Mouse (Mus musculus): Measurements from ENCODE around the gene Cyp51.
"Not testable (repeated sequence)": the region's sequence is repeated elsewhere in the genome, so short reads cannot be mapped to it uniquely, and the experiment has no call there.

Gene Cyp51

DNA sequence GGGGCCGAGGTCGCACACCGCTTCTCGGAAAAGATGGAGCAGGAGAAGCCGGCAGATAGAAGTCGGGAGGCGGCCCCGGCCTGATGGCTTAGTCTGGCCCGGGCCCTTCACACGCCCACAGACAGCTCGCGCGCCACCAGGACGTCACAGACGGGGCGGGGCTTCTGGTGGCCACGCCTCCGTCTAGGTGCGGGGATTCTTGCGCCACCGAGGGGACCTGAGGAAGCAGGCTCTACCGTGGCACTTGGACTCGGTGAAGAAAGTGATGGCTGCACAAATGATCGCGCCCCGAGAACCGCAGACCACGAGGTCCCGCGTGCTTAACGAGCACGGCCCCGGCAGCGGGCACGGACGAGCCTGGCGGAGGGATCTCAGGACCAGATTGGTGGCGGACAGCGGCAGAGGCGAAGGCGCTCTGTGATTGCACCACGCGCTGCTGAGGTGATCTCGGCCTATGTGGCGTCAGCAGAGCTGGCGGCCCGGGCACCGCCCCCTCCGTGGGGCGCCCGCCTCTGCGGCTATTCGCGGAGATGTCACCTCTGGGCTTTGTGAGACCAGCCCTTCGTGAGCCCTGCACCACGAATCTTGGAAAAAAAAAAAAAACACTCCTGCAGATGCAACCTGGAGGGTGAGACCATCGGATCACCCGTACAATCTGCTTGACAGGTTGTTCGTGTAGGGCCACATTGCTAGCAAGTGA lies at the start of gene Cyp51:
Cyp51 (minus strand) TSS at position 406 of the 700 bp plus-strand sequence.
- peak; percentile 93 to 95 for DNase-seq

GRCm38 (mm10) chr5:4112570-4113098 lies 8.1 kb upstream of the Cyp51 start:
- DNase-seq: no peak

- not testable (repeated sequence) for DNase-seq
These were observed 2.5 kb upstream of the Cyp51 start for GRCm38 (mm10) chr5:4107056-4107455.

DNA sequence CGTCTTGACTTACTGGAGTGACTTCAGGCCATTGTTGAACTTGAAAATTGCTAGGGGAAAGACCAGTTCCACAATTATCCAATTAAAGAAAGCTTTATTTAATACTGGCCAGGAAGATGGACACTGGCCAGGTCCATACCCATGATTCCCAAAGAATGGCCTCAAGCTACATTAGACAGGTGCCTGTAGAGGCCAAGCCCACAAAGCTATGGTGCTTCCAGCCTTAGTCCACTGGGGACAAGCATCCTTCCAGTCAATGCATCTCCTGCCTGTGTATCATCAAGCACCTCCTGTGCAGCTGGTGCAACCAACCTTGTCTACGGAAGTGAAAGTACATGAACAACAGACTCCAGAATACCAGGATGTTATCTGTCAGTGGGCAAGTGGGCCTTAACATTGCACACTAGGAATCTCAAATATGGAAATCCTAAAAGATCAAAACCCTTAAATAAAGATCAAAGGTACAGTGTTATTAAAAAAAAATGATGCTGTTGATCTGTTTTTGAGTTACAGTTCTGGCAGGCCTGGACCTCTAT lies 1.2 kb upstream of the Cyp51 start:
- DNase-seq: peak; percentile 20 to 24

DNA sequence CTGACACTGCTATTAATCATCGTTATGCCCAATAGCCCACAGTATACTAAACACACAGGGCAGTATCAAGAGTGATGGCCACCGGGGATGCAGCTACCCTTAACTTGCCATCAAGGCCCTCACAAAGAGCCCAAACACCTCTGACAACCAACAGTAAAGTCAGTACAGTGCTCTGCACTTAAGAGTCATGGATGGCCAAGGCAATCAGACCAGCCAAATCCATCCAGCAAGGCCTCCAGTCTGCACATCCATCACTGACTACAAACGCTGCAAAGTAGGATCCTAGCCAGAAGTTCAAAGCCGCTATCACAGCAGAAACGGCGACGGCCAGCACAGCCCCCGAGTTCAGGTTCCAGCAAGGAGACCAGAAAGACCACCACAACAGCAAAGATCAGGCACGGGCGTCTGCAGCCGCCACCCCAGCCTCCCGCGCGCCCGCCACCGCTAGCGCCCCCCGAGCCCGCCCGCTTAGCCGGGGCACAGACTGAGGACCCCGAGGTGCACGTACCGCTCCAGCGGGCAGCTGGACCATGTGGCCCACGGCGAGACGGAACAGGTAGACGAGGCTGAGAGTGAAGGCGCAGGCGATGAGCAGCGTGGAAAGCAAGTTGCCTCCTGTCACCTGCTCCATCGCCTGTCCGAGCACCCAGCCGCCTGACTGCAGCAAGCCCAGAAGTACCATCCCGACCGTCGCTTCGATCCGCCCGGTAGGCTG lies 763 bp downstream of the Cyp51 start:
- no peak for DNase-seq

GRCm38 (mm10) chr5:4101770-4102169 lies 2.8 kb downstream of the Cyp51 start:
- DNase-seq: no peak

DNA sequence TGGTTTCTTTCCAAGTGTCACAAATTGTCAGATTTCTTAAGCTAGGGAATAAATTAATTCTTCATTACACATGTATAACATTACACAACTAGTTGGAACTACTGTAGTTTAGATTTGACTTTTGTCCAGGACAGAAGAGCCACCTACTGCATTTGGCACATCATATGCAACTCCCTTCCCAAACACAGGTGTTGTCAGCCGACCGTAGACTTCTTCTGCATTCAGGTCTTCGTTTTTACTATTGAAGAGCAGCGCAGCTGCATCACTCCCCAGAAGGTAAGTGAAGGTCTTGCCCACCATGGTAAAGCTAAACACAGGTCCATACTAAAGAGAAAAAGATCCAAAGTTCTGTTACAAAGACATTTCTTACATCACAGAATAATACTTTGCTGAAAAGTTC lies 3.5 kb downstream of the Cyp51 start:
- DNase-seq: no peak

DNA sequence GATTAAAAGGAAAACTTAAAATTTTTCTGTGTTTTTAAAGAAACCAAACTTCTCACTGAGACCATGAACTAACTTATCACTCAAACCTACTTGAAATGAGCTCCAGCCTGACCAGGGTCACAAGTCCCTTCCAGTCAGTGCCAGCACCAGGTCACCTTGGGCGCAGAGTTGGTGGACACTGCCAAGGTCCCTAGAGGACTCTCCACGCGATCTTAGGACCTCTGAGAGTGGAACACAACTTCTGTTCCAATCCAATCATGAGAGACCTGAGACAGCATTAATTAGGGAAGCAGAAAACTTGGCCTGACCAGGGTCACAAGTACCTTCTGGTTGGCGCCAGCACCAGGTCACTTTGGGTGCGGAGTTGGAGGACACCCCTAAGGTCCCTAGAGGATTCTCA lies 10.1 kb downstream of the Cyp51 start:
- DNase-seq: no peak

GRCm38 (mm10) chr5:4088190-4088589 lies 16.4 kb downstream of the Cyp51 start:
- DNase-seq: no peak

DNA sequence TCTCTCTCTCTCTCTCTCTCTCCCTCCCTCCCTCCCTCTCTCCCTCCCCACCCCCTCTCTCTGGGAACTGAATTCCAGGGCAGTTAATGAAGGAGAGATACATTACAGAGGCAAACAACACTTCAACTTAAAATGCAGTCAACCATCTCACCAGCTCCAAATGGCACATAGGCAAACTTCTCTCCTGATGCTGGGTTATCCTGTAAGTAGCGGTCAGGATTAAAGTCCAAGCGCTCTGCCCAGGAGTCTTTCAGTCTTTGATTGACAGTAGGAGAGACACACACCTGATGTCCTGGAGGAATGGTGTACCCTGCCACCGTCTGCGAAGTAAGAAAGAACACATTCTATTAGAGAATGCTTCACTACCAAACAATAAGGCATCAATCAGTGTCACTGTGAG lies 18.2 kb downstream of the Cyp51 start:
- no peak for DNase-seq

DNA sequence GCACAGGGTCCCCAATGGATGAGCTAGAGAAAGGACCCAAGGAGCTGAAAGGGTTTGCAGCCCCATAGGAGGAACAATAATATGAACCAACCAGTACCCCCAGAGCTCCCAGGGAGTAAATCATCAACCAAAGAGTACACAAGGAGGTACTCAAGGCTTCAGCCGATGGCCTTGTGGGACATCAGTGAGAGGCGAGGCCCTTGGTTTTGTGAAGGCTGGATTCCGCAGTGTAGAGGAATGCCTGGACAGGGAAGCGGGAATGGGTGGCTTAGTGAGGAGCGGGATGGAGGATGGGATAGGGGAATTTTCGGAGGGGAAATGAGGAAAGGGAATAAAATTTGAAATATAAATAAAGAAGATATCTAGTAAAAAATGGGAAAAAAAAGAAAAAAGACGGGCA lies 19.6 kb downstream of the Cyp51 start:
- no peak for DNase-seq

- DNase-seq: no peak
These were observed 23.0 kb downstream of the Cyp51 start for GRCm38 (mm10) chr5:4081513-4081912.

DNA sequence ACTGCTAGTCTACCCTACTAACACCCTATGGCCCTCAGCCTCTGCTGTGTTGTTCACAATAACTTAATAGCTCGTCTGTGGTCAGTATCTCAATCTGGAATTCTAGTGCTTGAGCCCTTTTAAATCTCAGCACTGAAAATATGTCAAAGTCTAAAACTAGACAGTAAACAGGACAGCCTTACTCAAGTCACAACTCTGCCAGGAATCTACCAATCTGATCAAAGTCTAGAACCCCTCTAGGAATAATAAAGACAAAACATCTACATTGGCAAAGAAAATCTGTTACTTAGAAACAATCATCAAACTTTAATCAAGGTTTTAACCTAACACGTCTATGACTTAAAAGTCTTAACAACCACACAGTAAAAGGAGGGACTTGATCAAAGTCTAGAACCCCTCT lies 23.7 kb downstream of the Cyp51 start:
- no peak for DNase-seq

DNA sequence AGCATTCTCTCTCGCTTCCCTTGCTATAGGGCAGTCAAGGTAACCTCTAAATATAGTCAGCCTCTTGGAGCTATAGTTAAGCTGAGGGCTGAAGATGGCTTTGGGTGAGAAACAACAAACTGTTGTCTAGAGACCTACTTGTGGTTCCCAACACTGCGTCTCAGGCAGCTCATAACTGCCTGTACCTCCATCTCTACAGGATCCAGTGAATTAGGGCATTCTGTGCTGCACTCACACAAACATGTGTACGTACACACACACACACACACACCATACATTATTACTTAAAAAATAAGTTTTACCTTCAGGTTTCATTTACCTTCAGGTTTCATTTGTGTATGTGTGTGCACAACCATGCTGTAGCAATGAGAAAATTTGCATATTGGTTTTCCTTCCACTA lies 25.5 kb downstream of the Cyp51 start:
- DNase-seq: no peak

DNA sequence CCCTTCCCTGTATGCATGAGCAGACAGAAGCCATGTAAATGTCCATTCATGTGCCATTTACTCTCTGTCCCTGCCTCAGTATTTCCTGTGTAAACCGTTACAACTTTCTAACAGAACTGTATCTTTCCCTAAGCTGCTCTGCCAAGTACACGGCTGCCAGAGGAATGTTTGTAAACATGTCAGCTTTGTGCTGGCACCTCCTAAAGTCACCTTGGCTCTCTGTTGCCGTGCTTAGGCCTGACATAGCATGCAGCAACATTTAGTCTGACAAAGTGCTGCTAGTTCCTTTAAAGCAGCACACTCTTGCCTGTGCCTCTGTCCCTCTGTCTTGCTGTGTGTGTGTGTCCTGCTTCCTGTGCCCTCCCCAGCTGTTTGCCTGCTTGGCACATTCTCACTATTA lies 37.3 kb downstream of the Cyp51 start:
- no peak for DNase-seq

GRCm38 (mm10) chr5:4066476-4067115 lies 38.0 kb downstream of the Cyp51 start:
- DNase-seq: no peak

- no peak for DNase-seq
These were observed 44.2 kb downstream of the Cyp51 start for GRCm38 (mm10) chr5:4060313-4060712.

- DNase-seq: no peak
These were observed 63.6 kb downstream of the Cyp51 start for GRCm38 (mm10) chr5:4040922-4041321.

- DNase-seq: peak in 1 of 2 experiments; percentile 10
These were observed 64.2 kb downstream of the Cyp51 start for GRCm38 (mm10) chr5:4040372-4040771.

DNA sequence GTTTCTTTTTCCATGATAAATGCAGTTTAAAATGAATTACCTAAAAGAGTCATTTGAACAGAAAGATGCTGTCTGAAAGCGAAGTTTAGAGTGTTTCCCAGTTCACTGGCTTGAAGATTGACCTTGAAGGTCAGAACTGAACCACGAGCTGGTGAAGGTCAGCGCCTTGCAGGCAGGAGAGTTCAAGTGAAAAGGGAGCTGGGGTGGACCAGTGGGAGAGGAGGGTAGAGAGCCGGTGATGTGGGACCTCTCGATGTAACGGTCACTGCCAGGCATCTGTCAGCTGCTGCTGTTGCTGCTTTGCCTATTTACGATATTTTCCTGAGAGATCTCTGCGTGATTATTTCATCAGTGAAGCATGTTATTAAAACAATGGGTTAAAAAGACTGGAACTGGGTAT lies 65.2 kb downstream of the Cyp51 start:
- no peak for DNase-seq

- no peak for DNase-seq
These were observed 67.9 kb downstream of the Cyp51 start for GRCm38 (mm10) chr5:4036686-4037085.

GRCm38 (mm10) chr5:4031846-4032245 lies 72.7 kb downstream of the Cyp51 start:
- no peak for DNase-seq
